Mouse (Mus musculus) testis, postnatal 14 days (tissue): Measurements from ENCODE around the gene Mettl8.

Experiments
- DNase-seq: peaks from one replicate; pipeline ENCODE4 v3.0.0; 2021; ENCODE audit warnings: low spot score

The Mettl8 gene

GRCm38 (mm10) chr2:70989201-70990191 lies 65.9 kb downstream of the Mettl8 start:
- no peak for DNase-seq

- no peak for DNase-seq
Measured at GRCm38 (mm10) chr2:70978271-70978670, 77.1 kb downstream of the Mettl8 start.

- no peak for DNase-seq
Measured at GRCm38 (mm10) chr2:70974769-70975168, 80.6 kb downstream of the Mettl8 start.

- DNase-seq, result no peak
Measured at GRCm38 (mm10) chr2:70972795-70973518, 82.4 kb downstream of the Mettl8 start.

GRCm38 (mm10) chr2:70970158-70970741 lies 85.1 kb downstream of the Mettl8 start:
- no peak for DNase-seq

- DNase-seq, result no peak
Measured at GRCm38 (mm10) chr2:70968305-70968704, 87.1 kb downstream of the Mettl8 start.

GRCm38 (mm10) chr2:70967216-70967615 lies 88.2 kb downstream of the Mettl8 start:
- no peak for DNase-seq

GRCm38 (mm10) chr2:70964809-70965208 lies 90.6 kb downstream of the Mettl8 start:
- DNase-seq, result no peak

- no peak for DNase-seq
Measured at GRCm38 (mm10) chr2:70962921-70963320, 92.5 kb downstream of the Mettl8 start.

- DNase-seq, result no peak
Measured at GRCm38 (mm10) chr2:70961086-70961941, 94.1 kb downstream of the Mettl8 start.

GRCm38 (mm10) chr2:70960090-70960489 lies 95.3 kb downstream of the Mettl8 start:
- DNase-seq, result no peak

- no peak for DNase-seq
Measured at GRCm38 (mm10) chr2:70959337-70959736, 96.0 kb downstream of the Mettl8 start.

- no peak for DNase-seq
Measured at GRCm38 (mm10) chr2:70958536-70958935, 96.8 kb downstream of the Mettl8 start.

GRCm38 (mm10) chr2:70953616-70954015 lies 101.8 kb downstream of the Mettl8 start:
- no peak for DNase-seq

GRCm38 (mm10) chr2:70951944-70952343 lies 103.4 kb downstream of the Mettl8 start:
- no peak for DNase-seq

- DNase-seq, result no peak
Measured at GRCm38 (mm10) chr2:70944511-70945305, 110.7 kb downstream of the Mettl8 start.

GRCm38 (mm10) chr2:70940826-70941225 lies 114.6 kb downstream of the Mettl8 start:
- DNase-seq, result no peak

GRCm38 (mm10) chr2:70938844-70939494 lies 116.4 kb downstream of the Mettl8 start:
- DNase-seq, result no peak

- DNase-seq, result no peak
Measured at GRCm38 (mm10) chr2:70934772-70935171, 120.6 kb downstream of the Mettl8 start.

- no peak for DNase-seq
Measured at GRCm38 (mm10) chr2:70933516-70933915, 121.9 kb downstream of the Mettl8 start.
